Mouse (Mus musculus) adrenal gland, postnatal 14 days (tissue): ENCODE results near the gene Myt1l. TPM values are rescaled to one million over a fixed set of nuclear protein-coding genes. Genes with fewer than 3 reads are reported as not detected.

Source experiments
- DNase-seq: peaks from one replicate; pipeline ENCODE4 v3.0.0; 2021; ENCODE audit warnings: mixed read lengths
- long read RNA-seq, 2 experiments: library from polyadenylated mRNA; stranded (forward); transcript quantifications; one replicate each; pipeline ENCODE4 v2.0.0; 2021
- total RNA-seq: library from RNA; stranded (reverse); gene quantifications from 2 replicates; pipeline ENCODE4 v1.2.3, GENCODE M21; 2021

The Myt1l gene
- 1.9 and 2.1 TPM in 2 replicates for total RNA-seq
- long read RNA-seq, experiment 1 = 0 reads
- long read RNA-seq, experiment 2, partial matches to known transcripts = 0 of 1 reads
- long read RNA-seq, experiment 2, other reads (novel, unspliced or antisense) = 1 of 1 reads

GRCm38 (mm10) chr12:29528031-29528771, at the start of gene Myt1l:
Myt1l (plus strand) TSS chr12:29528384.
- no peak for DNase-seq

GRCm38 (mm10) chr12:29486424-29487035, 41.7 kb upstream of the Myt1l start:
- DNase-seq = no peak

GRCm38 (mm10) chr12:29526236-29526644, 1.9 kb upstream of the Myt1l start:
- no peak for DNase-seq

GRCm38 (mm10) chr12:29527048-29527761, 979 bp upstream of the Myt1l start:
- peak; percentile 21 for DNase-seq

GRCm38 (mm10) chr12:29530241-29530725, 2.1 kb downstream of the Myt1l start:
- peak; percentile 67 for DNase-seq

GRCm38 (mm10) chr12:29530823-29531222, 2.6 kb downstream of the Myt1l start:
- no peak for DNase-seq

- no peak for DNase-seq
Observed at GRCm38 (mm10) chr12:29533071-29533876, 5.1 kb downstream of the Myt1l start.

- DNase-seq = no peak
Observed at GRCm38 (mm10) chr12:29534326-29534725, 6.1 kb downstream of the Myt1l start.

- DNase-seq = no peak
Observed at GRCm38 (mm10) chr12:29534761-29535300, 6.6 kb downstream of the Myt1l start.

GRCm38 (mm10) chr12:29537916-29538315, 9.7 kb downstream of the Myt1l start:
- no peak for DNase-seq

- DNase-seq = no peak
Observed at GRCm38 (mm10) chr12:29538456-29538855, 10.3 kb downstream of the Myt1l start.

GRCm38 (mm10) chr12:29539106-29539505, 10.9 kb downstream of the Myt1l start:
- no peak for DNase-seq

- no peak for DNase-seq
Observed at GRCm38 (mm10) chr12:29540741-29541140, 12.6 kb downstream of the Myt1l start.

- DNase-seq = no peak
Observed at GRCm38 (mm10) chr12:29546073-29546472, 17.9 kb downstream of the Myt1l start.

- DNase-seq = no peak
Observed at GRCm38 (mm10) chr12:29547112-29547511, 18.9 kb downstream of the Myt1l start.

GRCm38 (mm10) chr12:29547755-29548154, 19.6 kb downstream of the Myt1l start:
- DNase-seq = no peak

- no peak for DNase-seq
Observed at GRCm38 (mm10) chr12:29553138-29553537, 25.0 kb downstream of the Myt1l start.

GRCm38 (mm10) chr12:29555718-29556117, 27.5 kb downstream of the Myt1l start:
- no peak for DNase-seq

GRCm38 (mm10) chr12:29556408-29556807, 28.2 kb downstream of the Myt1l start:
- DNase-seq = no peak

GRCm38 (mm10) chr12:29556901-29557300, 28.7 kb downstream of the Myt1l start:
- DNase-seq = no peak

- no peak for DNase-seq
Observed at GRCm38 (mm10) chr12:29559769-29560168, 31.6 kb downstream of the Myt1l start.

GRCm38 (mm10) chr12:29561222-29561621, 33.0 kb downstream of the Myt1l start:
- no peak for DNase-seq
